Mouse (Mus musculus): Measurements from ENCODE around the gene Gm49368. TPM values are rescaled to one million over a fixed set of nuclear protein-coding genes. Genes with fewer than 3 reads are reported as not detected.

The Gm49368 gene
- polyA plus RNA-seq, 1 experiment = not detected

DNA sequence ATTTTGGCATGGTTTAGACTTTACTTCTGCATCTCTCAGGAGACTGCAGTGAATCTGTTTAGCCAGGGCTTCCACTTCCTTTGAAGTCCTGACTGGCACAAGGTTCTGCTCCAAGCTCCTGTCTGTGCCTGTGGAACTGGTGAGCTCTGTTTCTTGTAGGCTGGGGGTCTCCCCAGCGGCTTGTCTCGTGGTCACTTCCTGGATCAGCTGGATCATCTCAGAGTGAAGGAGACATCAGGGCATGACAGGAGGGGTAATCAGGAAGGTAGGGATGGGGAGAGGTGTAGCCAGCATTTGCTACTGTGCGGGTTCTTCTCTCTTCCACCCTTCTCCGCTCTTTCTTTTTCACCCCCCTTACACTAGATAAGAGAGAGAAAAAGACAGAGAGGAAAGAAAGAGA lies 9.3 kb downstream of the Gm49368 start:
- H3K27ac ChIP-seq (ENCODE audit: insufficient read depth, low read depth, low read length) = no peak overlapping the region
- no peaks in the 10 kb centered on the region for H3K36me3 ChIP-seq (ENCODE audit: control insufficient read depth, insufficient read depth, low read length)
- WGBS = 63% methylated on average over 4 of the region's 4 CpGs
- no peak for DNase-seq
- no peak overlapping the region for H3K4me3 ChIP-seq (ENCODE audit: insufficient read depth, low read depth, low read length)
- TF ChIP-seq POLR2A (IDR thresholded peaks at IDR 0.05; ENCODE audit: low read depth, low read length) (no peak), CTCF (conservative IDR thresholded peaks at IDR 0.05; ENCODE audit: insufficient read depth, insufficient read length, low read depth, low read length) (no peak)
- H3K27me3 ChIP-seq (replicated peaks; ENCODE audit: control insufficient read depth, insufficient read depth, low read length) = no peaks in the 10 kb centered on the region
- H3K4me1 ChIP-seq (ENCODE audit: control insufficient read depth, insufficient read depth, low read length) = no peaks in the 10 kb centered on the region

DNA sequence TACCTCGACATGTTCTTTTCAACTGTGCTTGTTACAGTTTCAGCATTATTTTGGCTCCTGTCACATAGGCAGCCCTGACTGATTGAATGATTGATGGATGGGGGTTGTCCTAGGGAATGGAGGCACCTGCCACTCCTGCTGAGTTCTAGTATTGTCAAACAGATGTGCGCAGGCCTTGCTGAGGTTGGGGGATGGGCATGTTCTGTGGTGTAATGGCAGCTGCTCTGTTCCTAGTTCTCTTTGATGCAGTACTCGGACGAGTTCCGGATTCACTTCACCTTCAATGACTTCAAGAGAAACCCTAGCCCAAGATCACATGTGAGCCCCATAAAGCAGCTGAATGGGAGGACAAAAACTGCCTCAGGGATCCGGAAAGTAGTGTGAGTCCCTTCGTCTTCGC lies 17.5 kb downstream of the Gm49368 start:
- Histone ChIP-seq H3K27me3 (replicated peaks; ENCODE audit: control insufficient read depth, insufficient read depth, low read length) (no peaks in the 10 kb centered on the region), H3K4me1 (ENCODE audit: control insufficient read depth, insufficient read depth, low read length) (no peaks in the 10 kb centered on the region), H3K4me3 (ENCODE audit: insufficient read depth, low read depth, low read length) (no peak overlapping the region), H3K27ac (ENCODE audit: insufficient read depth, low read depth, low read length) (no peak overlapping the region), H3K36me3 (ENCODE audit: control insufficient read depth, insufficient read depth, low read length) (no peaks in the 10 kb centered on the region)
- no peak for DNase-seq
- 67% methylated on average over 8 of the region's 8 CpGs for WGBS
- TF ChIP-seq CTCF (conservative IDR thresholded peaks at IDR 0.05; ENCODE audit: insufficient read depth, insufficient read length, low read depth, low read length) (no peak), POLR2A (IDR thresholded peaks at IDR 0.05; ENCODE audit: low read depth, low read length) (no peak)

DNA sequence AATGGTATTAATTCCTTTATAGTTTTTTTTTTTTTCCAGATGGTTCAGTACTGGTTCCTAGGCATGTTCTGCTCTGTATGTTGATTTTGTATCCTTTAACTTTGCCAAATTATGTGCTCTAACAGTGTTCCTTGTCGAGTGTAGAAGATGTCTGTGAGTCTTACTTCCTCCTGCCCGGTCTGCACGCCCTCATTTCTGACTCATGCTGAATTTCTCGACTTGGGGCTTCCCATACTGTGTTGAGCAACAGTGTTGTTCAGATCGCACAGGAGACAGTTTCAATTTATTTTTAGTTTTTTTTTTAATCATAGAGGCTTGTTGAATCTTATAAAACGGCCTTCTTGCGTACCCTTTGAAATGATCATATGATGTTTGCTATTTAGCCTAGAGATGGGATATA lies 26.7 kb downstream of the Gm49368 start:
- H3K4me3 ChIP-seq (ENCODE audit: insufficient read depth, low read depth, low read length) = no peak overlapping the region
- no peak for DNase-seq
- H3K36me3 ChIP-seq (ENCODE audit: control insufficient read depth, insufficient read depth, low read length) = no peaks in the 10 kb centered on the region
- no peaks in the 10 kb centered on the region for H3K4me1 ChIP-seq (ENCODE audit: control insufficient read depth, insufficient read depth, low read length)
- no peak overlapping the region for H3K27ac ChIP-seq (ENCODE audit: insufficient read depth, low read depth, low read length)
- TF ChIP-seq CTCF (conservative IDR thresholded peaks at IDR 0.05; ENCODE audit: insufficient read depth, insufficient read length, low read depth, low read length) (no peak), POLR2A (IDR thresholded peaks at IDR 0.05; ENCODE audit: low read depth, low read length) (no peak)
- 69% methylated on average over 7 of the region's 7 CpGs for WGBS
- no peaks in the 10 kb centered on the region for H3K27me3 ChIP-seq (replicated peaks; ENCODE audit: control insufficient read depth, insufficient read depth, low read length)

DNA sequence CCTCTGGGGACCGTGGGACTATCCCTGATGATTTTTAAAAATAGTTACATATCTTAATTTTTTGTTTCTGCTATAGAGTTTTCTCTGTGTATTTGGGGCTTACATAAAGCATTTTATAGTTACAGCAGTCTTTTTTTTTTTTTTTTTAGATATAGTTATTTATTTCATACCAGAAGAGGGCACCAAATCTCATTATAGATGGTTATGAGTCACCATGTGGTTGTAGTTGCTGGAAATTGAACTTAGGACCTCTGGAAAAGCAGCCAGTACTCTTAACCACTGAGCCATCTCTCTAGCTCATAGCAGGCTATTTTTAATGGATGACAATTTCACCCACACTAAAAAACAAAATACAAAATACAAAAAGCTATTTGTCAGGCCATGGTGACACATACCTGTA lies 35.7 kb downstream of the Gm49368 start:
- peak; percentile 29 for DNase-seq
- Histone ChIP-seq H3K27ac (ENCODE audit: insufficient read depth, low read depth, low read length) (no peak overlapping the region), H3K4me1 (ENCODE audit: control insufficient read depth, insufficient read depth, low read length) (no peaks in the 10 kb centered on the region), H3K27me3 (replicated peaks; ENCODE audit: control insufficient read depth, insufficient read depth, low read length) (no peaks in the 10 kb centered on the region), H3K4me3 (ENCODE audit: insufficient read depth, low read depth, low read length) (no peak overlapping the region), H3K36me3 (ENCODE audit: control insufficient read depth, insufficient read depth, low read length) (no peaks in the 10 kb centered on the region)
- TF ChIP-seq CTCF (conservative IDR thresholded peaks at IDR 0.05; ENCODE audit: insufficient read depth, insufficient read length, low read depth, low read length) (no peak), POLR2A (IDR thresholded peaks at IDR 0.05; ENCODE audit: low read depth, low read length) (no peak)
- 74% methylated on average over 1 of the region's 1 CpGs for WGBS

DNA sequence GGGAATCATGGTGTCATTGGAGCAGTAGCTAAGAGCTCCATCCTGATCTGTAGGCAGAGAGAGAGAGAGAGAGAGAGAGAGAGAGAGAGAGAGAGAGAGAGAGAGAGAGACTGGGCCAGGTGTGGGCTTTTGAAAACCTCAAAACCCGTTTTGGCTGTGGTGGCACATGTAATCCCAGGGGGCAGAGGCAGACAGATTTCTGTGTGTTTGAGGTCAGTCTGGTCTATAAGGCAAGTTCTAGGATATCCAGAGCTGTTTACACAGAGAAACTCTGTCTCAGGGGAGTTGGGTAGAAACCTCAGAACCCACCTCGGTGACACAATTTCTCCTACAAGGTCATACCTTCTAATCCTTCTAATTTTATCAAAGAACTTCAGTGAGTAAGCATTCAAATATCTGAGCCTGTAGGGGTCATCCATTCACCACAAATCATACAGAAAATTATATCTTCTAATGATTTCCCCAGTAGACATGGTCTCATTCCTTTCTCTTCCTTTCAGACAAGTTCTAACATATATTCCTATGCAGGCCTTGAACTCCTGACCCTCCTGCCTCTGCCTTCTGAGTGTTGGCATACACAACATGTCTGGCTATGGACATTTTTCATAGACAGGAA lies 38.4 kb downstream of the Gm49368 start:
- H3K4me1 ChIP-seq (ENCODE audit: control insufficient read depth, insufficient read depth, low read length) = no peaks in the 10 kb centered on the region
- no peak for DNase-seq
- H3K27me3 ChIP-seq (replicated peaks; ENCODE audit: control insufficient read depth, insufficient read depth, low read length) = no peaks in the 10 kb centered on the region
- WGBS = 57% methylated on average over 2 of the region's 2 CpGs
- TF ChIP-seq CTCF (conservative IDR thresholded peaks at IDR 0.05; ENCODE audit: insufficient read depth, insufficient read length, low read depth, low read length) (no peak), POLR2A (IDR thresholded peaks at IDR 0.05; ENCODE audit: low read depth, low read length) (no peak)
- no peaks in the 10 kb centered on the region for H3K36me3 ChIP-seq (ENCODE audit: control insufficient read depth, insufficient read depth, low read length)
- H3K27ac ChIP-seq (ENCODE audit: insufficient read depth, low read depth, low read length) = no peak overlapping the region
- no peak overlapping the region for H3K4me3 ChIP-seq (ENCODE audit: insufficient read depth, low read depth, low read length)

DNA sequence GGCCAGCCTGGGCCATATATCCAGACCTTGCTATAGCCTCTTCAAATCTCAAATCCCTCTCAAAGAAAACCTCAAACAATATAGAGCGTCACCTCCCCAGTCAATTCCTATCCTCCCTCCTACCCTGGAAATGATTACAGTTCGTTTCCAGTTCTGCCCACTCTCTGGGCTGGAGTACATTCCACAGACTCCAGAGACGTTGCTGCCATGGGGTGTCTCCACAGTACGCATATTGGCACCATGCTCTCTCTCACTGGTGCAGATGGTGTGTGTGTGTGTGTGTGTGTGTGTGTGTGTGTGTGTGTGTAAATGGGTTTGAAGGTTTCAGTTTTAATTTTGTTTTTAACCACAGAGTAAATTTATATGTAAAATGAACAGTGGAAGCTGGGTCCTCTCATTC lies 42.8 kb downstream of the Gm49368 start:
- 63% methylated on average over 4 of the region's 4 CpGs for WGBS
- Histone ChIP-seq H3K27me3 (replicated peaks; ENCODE audit: control insufficient read depth, insufficient read depth, low read length) (no peaks in the 10 kb centered on the region), H3K4me1 (ENCODE audit: control insufficient read depth, insufficient read depth, low read length) (no peaks in the 10 kb centered on the region), H3K4me3 (ENCODE audit: insufficient read depth, low read depth, low read length) (no peak overlapping the region), H3K27ac (ENCODE audit: insufficient read depth, low read depth, low read length) (no peak overlapping the region), H3K36me3 (ENCODE audit: control insufficient read depth, insufficient read depth, low read length) (no peaks in the 10 kb centered on the region)
- no peak for DNase-seq
- TF ChIP-seq POLR2A (IDR thresholded peaks at IDR 0.05; ENCODE audit: low read depth, low read length) (no peak), CTCF (conservative IDR thresholded peaks at IDR 0.05; ENCODE audit: insufficient read depth, insufficient read length, low read depth, low read length) (no peak)

DNA sequence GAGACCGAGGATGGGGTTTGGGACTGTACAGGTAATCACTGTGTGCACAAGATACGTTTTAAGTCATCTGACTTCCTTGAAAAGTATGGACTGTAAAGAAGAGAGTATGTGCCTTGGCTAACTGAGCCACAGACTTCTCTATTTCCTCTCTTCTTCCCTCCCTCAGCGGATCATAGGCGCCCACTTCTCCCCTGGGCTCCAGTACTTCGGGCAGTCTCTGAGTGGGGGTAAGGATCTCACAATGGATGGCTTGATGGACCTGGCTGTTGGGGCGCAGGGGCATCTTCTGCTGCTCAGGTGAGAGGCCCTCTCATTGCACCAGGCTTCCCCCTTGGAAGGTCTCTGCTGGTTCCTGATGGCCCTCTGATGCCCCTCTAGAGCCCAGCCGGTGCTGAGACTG lies 45.0 kb downstream of the Gm49368 start:
- Histone ChIP-seq H3K4me1 (ENCODE audit: control insufficient read depth, insufficient read depth, low read length) (no peaks in the 10 kb centered on the region), H3K36me3 (ENCODE audit: control insufficient read depth, insufficient read depth, low read length) (no peaks in the 10 kb centered on the region), H3K27me3 (replicated peaks; ENCODE audit: control insufficient read depth, insufficient read depth, low read length) (no peaks in the 10 kb centered on the region), H3K4me3 (ENCODE audit: insufficient read depth, low read depth, low read length) (no peak overlapping the region), H3K27ac (ENCODE audit: insufficient read depth, low read depth, low read length) (no peak overlapping the region)
- TF ChIP-seq CTCF (conservative IDR thresholded peaks at IDR 0.05; ENCODE audit: insufficient read depth, insufficient read length, low read depth, low read length) (no peak), POLR2A (IDR thresholded peaks at IDR 0.05; ENCODE audit: low read depth, low read length) (no peak)
- WGBS = 90% methylated on average over 7 of the region's 7 CpGs
- DNase-seq = no peak

All from kidney, adult 2 months (tissue).